Mouse (Mus musculus) cerebellum, adult 9-10 months (tissue): ENCODE measurements around the gene Nprl3.

Source experiments
- DNase-seq: peaks from one replicate; pipeline ENCODE4 v3.0.0; 2022

Gene Nprl3

GRCm38 (mm10) chr11:32194626-32195025, 72.9 kb downstream of the Nprl3 start:
- no peak for DNase-seq

GRCm38 (mm10) chr11:32194086-32194485, 73.4 kb downstream of the Nprl3 start:
- no peak for DNase-seq

- no peak for DNase-seq
Observed at GRCm38 (mm10) chr11:32193156-32193555, 74.4 kb downstream of the Nprl3 start.

- no peak for DNase-seq
Observed at GRCm38 (mm10) chr11:32190603-32191110, 76.8 kb downstream of the Nprl3 start.

GRCm38 (mm10) chr11:32190119-32190518, 77.4 kb downstream of the Nprl3 start:
- no peak for DNase-seq

GRCm38 (mm10) chr11:32189434-32189833, 78.1 kb downstream of the Nprl3 start:
- no peak for DNase-seq

GRCm38 (mm10) chr11:32188881-32189280, 78.6 kb downstream of the Nprl3 start:
- DNase-seq, result no peak

- no peak for DNase-seq
Observed at GRCm38 (mm10) chr11:32187256-32187655, 80.3 kb downstream of the Nprl3 start.

- no peak for DNase-seq
Observed at GRCm38 (mm10) chr11:32186031-32186430, 81.5 kb downstream of the Nprl3 start.

- DNase-seq, result no peak
Observed at GRCm38 (mm10) chr11:32184469-32184868, 83.0 kb downstream of the Nprl3 start.

- peak; percentile 91 for DNase-seq
Observed at GRCm38 (mm10) chr11:32181973-32182868, 85.3 kb downstream of the Nprl3 start.

- DNase-seq, result no peak
Observed at GRCm38 (mm10) chr11:32181246-32181645, 86.3 kb downstream of the Nprl3 start.

- no peak for DNase-seq
Observed at GRCm38 (mm10) chr11:32178506-32178905, 89.0 kb downstream of the Nprl3 start.
